Mouse (Mus musculus) liver, embryonic 16.5 days (tissue): ENCODE measurements around the gene Sft2d1. TPM values are rescaled to one million over a fixed set of nuclear protein-coding genes. Genes with fewer than 3 reads are reported as not detected.

Source experiments
- polyA plus RNA-seq: library from polyadenylated mRNA; unstranded; fragments of >200 nt; fragmentation: Nextera tagmentation; extraction: Ambion mirVana; gene quantifications from 2 replicates; pipeline ENCODE4 v1.2.1, GENCODE M21; 2015

Gene Sft2d1
- polyA plus RNA-seq, 1 experiment from 2014 or later: 44.5 TPM

Other genes with a start within 250 kb of the Sft2d1 start
- not detected in 2 replicates for gene Gm49673, start 163.3 kb upstream of the Sft2d1 start, polyA plus RNA-seq
- gene Rnaset2a, start 163.0 kb upstream of the Sft2d1 start, polyA plus RNA-seq: 17.2 and 19.6 TPM in 2 replicates
- 9.3 and 9.9 TPM in 2 replicates for gene Fgfr1op, start 145.6 kb upstream of the Sft2d1 start, polyA plus RNA-seq
- gene Ccr6, start 75.1 kb upstream of the Sft2d1 start, polyA plus RNA-seq: 0.08 and 0.11 TPM in 2 replicates
- gene Mpc1, start 28.2 kb upstream of the Sft2d1 start, polyA plus RNA-seq: 168 and 173 TPM in 2 replicates
- 0.07 TPM in 1 of 2 replicates, not detected in the other for gene Prr18, start 26.4 kb downstream of the Sft2d1 start, polyA plus RNA-seq
- gene T2, start 44.9 kb downstream of the Sft2d1 start, polyA plus RNA-seq: not detected in 2 replicates
- gene T, start 123.3 kb downstream of the Sft2d1 start, polyA plus RNA-seq: not detected in 2 replicates
- 0.54 and 0.89 TPM in 2 replicates for gene Pde10a, start 214.3 kb downstream of the Sft2d1 start, polyA plus RNA-seq